Mouse (Mus musculus): ENCODE data around the gene Hip1r.

Hip1r gene

GRCm38 (mm10) chr5:123996194-123996593 lies 22.8 kb downstream of the Hip1r start:
- peak; percentile 89 for DNase-seq (ENCODE audit: low read depth, low spot score)

- no peak for DNase-seq (ENCODE audit: low read depth, low spot score)
Observed at GRCm38 (mm10) chr5:123996695-123997094, 23.3 kb downstream of the Hip1r start.

GRCm38 (mm10) chr5:123997211-123997751 lies 23.9 kb downstream of the Hip1r start:
- peak; percentile 34 for DNase-seq (ENCODE audit: low read depth, low spot score)

- peak; percentile 42 for DNase-seq (ENCODE audit: low read depth, low spot score)
Observed at GRCm38 (mm10) chr5:123997811-123998210, 24.4 kb downstream of the Hip1r start.

- no peak for DNase-seq (ENCODE audit: low read depth, low spot score)
Observed at GRCm38 (mm10) chr5:123998370-123998769, 24.9 kb downstream of the Hip1r start.

- DNase-seq (ENCODE audit: low read depth, low spot score), result peak; percentile 90
Observed at GRCm38 (mm10) chr5:124000824-124001223, 27.4 kb downstream of the Hip1r start.

- no peak for DNase-seq (ENCODE audit: low read depth, low spot score)
Observed at GRCm38 (mm10) chr5:124001274-124001673, 27.8 kb downstream of the Hip1r start.

- DNase-seq (ENCODE audit: low read depth, low spot score), result no peak
Observed at GRCm38 (mm10) chr5:124002876-124003275, 29.4 kb downstream of the Hip1r start.

GRCm38 (mm10) chr5:124003375-124003774 lies 29.9 kb downstream of the Hip1r start:
- DNase-seq (ENCODE audit: low read depth, low spot score), result no peak

GRCm38 (mm10) chr5:124004356-124005150 lies 31.1 kb downstream of the Hip1r start:
- DNase-seq (ENCODE audit: low read depth, low spot score), result no peak

GRCm38 (mm10) chr5:124005151-124005500 lies 31.7 kb downstream of the Hip1r start:
- no peak for DNase-seq (ENCODE audit: low read depth, low spot score)

- no peak for DNase-seq (ENCODE audit: low read depth, low spot score)
Observed at GRCm38 (mm10) chr5:124005591-124005990, 32.2 kb downstream of the Hip1r start.

GRCm38 (mm10) chr5:124006082-124006873 lies 32.9 kb downstream of the Hip1r start:
- DNase-seq (ENCODE audit: low read depth, low spot score), result peak; percentile 61

GRCm38 (mm10) chr5:124006891-124007491 lies 33.6 kb downstream of the Hip1r start:
- DNase-seq (ENCODE audit: low read depth, low spot score), result no peak

- DNase-seq (ENCODE audit: low read depth, low spot score), result no peak
Observed at GRCm38 (mm10) chr5:124010077-124010476, 36.6 kb downstream of the Hip1r start.

- peak; percentile 29 for DNase-seq (ENCODE audit: low read depth, low spot score)
Observed at GRCm38 (mm10) chr5:124010910-124011655, 37.7 kb downstream of the Hip1r start.

- DNase-seq (ENCODE audit: low read depth, low spot score), result no peak
Observed at GRCm38 (mm10) chr5:124011927-124012326, 38.5 kb downstream of the Hip1r start.

- no peak for DNase-seq (ENCODE audit: low read depth, low spot score)
Observed at GRCm38 (mm10) chr5:124012885-124013284, 39.5 kb downstream of the Hip1r start.

- DNase-seq (ENCODE audit: low read depth, low spot score), result no peak
Observed at GRCm38 (mm10) chr5:124013747-124014146, 40.3 kb downstream of the Hip1r start.

- DNase-seq (ENCODE audit: low read depth, low spot score), result no peak
Observed at GRCm38 (mm10) chr5:124014180-124014579, 40.8 kb downstream of the Hip1r start.

GRCm38 (mm10) chr5:124014791-124015251 lies 41.4 kb downstream of the Hip1r start:
- no peak for DNase-seq (ENCODE audit: low read depth, low spot score)

All from ZHBTc4 (cell line).